ENCODE assay signal across 8 mouse cellular contexts in the genomic region with DNA sequence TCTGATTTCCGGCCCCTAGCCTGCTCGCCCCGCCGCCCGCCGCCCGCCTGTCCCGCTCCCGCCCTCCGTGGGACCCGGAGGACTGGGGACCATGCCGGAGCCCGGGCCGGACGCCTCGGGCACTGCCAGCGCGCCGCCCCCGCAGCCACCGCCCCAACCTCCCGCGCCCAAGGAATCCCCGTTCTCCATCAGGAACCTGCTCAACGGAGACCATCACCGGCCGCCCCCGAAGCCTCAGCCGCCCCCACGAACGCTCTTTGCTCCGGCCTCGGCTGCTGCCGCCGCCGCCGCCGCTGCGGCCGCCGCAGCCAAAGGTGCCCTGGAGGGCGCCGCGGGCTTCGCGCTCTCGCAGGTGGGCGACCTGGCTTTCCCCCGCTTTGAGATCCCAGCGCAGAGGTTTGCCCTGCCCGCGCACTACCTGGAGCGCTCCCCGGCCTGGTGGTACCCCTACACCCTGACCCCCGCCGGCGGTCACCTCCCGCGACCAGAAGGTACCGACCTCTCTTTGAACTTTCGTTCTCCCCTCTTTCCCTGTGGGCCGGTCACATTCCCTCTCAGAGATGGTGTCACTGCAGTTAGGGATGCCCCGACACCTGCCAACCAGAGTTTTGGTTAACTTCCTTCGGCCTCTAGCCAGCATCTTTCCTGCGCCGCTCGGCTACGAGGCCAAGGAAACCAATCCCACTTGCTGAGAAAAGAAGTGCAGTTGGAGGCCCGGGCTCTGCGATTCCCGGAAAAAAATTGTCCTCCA. TPM values are rescaled to one million over a fixed set of nuclear protein-coding genes. Genes with fewer than 3 reads are reported as not detected.
DNase-seq lines count a peak whose midpoint lies in the region; ATAC-seq lines count a peak whose summit lies in the region.

No protein-coding gene starts in this region.

- peaks cover 34% of the 10 kb centered on the region for H3K4me1 ChIP-seq in hindbrain, embryonic 10.5 days (replicated peaks)
- H3K4me1 ChIP-seq in midbrain, embryonic 11.5 days (ENCODE audit: control insufficient read depth, insufficient read depth, low read length), result peaks cover 26% of the 10 kb centered on the region

- under 1% methylated on average over 68 of the region's 71 CpGs for WGBS in hindbrain, embryonic 10.5 days
- WGBS in midbrain, embryonic 11.5 days, result under 1% methylated on average over 69 of the region's 71 CpGs

- H3K4me3 ChIP-seq in hindbrain, embryonic 10.5 days, result peak overlapping the region; percentile 59
- peak overlapping the region; percentile 42 for H3K4me3 ChIP-seq in midbrain, embryonic 11.5 days (ENCODE audit: low read depth, low read length)

- peak overlapping the region; percentile 79 for H3K4me2 ChIP-seq in midbrain, embryonic 11.5 days

- peak overlapping the region; percentile 27; the same call in 1 of the 2 replicates for H3K9ac ChIP-seq in midbrain, embryonic 11.5 days (ENCODE audit: low read length)

- no peaks in the 10 kb centered on the region for H3K36me3 ChIP-seq in hindbrain, embryonic 10.5 days
- no peaks in the 10 kb centered on the region for H3K36me3 ChIP-seq in midbrain, embryonic 11.5 days (ENCODE audit: control insufficient read depth, insufficient read depth, low read length)

- ATAC-seq in midbrain, embryonic 11.5 days (ENCODE audit: low FRiP score), result peak; percentile 64

- peak; percentile 15 to 45 for DNase-seq in cerebellum, postnatal 10 days
- DNase-seq in cerebellum, postnatal 36 days, result no peak
- DNase-seq in R1 (ENCODE audit: low read depth, low spot score) (peak; percentile 51), MN1 (ENCODE audit: low spot score) (no peak)
- peak; percentile 58 for DNase-seq in hindbrain, embryonic 10.5 days (ENCODE audit: low spot score)
- DNase-seq in midbrain, embryonic 11.5 days (ENCODE audit: low spot score, missing footprints), result peak; percentile 96
- no peak for DNase-seq in gastrocnemius, postnatal 10 days
- DNase-seq in gastrocnemius, postnatal 4 days (ENCODE audit: low spot score in 2 of 2), result no peak

- peak overlapping the region; percentile 75 for H3K27ac ChIP-seq in hindbrain, embryonic 10.5 days
- no peak overlapping the region for H3K27ac ChIP-seq in midbrain, embryonic 11.5 days (ENCODE audit: low read depth, low read length)

- peaks cover 100% of the 10 kb centered on the region for H3K27me3 ChIP-seq in hindbrain, embryonic 10.5 days (ENCODE audit: insufficient read depth, poor library complexity, severe bottlenecking)
- H3K27me3 ChIP-seq in midbrain, embryonic 11.5 days (ENCODE audit: control insufficient read depth, insufficient read depth, low read length), result peaks cover 88% of the 10 kb centered on the region

- no peaks in the 10 kb centered on the region for H3K9me3 ChIP-seq in hindbrain, embryonic 10.5 days
- H3K9me3 ChIP-seq in midbrain, embryonic 11.5 days (ENCODE audit: control insufficient read depth, low read length), result no peaks in the 10 kb centered on the region

RNA-seq across cellular contexts. Expression of gene Hmx3, which starts 0.4 kb away (rescaled TPM):
- 0.61 and 0.93 TPM in 2 replicates for polyA plus RNA-seq in hindbrain, embryonic 10.5 days (2016; fragmentation: Nextera tagmentation; extraction: Ambion mirVana)
- polyA plus RNA-seq in midbrain, embryonic 11.5 days (2014; fragmentation: Nextera tagmentation; extraction: Ambion mirVana), result 0.18 TPM in 1 of 2 replicates, not detected in the other
- not detected for total RNA-seq in gastrocnemius, postnatal 10 days (2021)
- not detected for total RNA-seq in gastrocnemius, postnatal 4 days (2021)

RNA-seq across cellular contexts. Expression of gene Hmx2, which starts 5.5 kb away (rescaled TPM):
- 0.91 and 1.2 TPM in 2 replicates for polyA plus RNA-seq in hindbrain, embryonic 10.5 days (2016; fragmentation: Nextera tagmentation; extraction: Ambion mirVana)
- polyA plus RNA-seq in midbrain, embryonic 11.5 days (2014; fragmentation: Nextera tagmentation; extraction: Ambion mirVana), result 0.10 and 0.19 TPM in 2 replicates
- total RNA-seq in gastrocnemius, postnatal 10 days (2021), result not detected
- not detected for total RNA-seq in gastrocnemius, postnatal 4 days (2021)

RNA-seq across cellular contexts. Expression of gene Bub3, which starts 17.0 kb away (rescaled TPM):
- polyA plus RNA-seq in hindbrain, embryonic 10.5 days (2016; fragmentation: Nextera tagmentation; extraction: Ambion mirVana), result 306 and 322 TPM in 2 replicates
- polyA plus RNA-seq in midbrain, embryonic 11.5 days (2014; fragmentation: Nextera tagmentation; extraction: Ambion mirVana), result 275 and 279 TPM in 2 replicates
- total RNA-seq in gastrocnemius, postnatal 10 days (2021), result 10 to 100 TPM; 37.3 to 37.9 TPM
- 10 to 100 TPM; 46.6 to 54.8 TPM for total RNA-seq in gastrocnemius, postnatal 4 days (2021)

Comparison
In these comparisons a context has a peak if more than half of its experiments do, and no peak if none do; other contexts are left out.
1. DNase-seq: peak in cerebellum, postnatal 10 days (2 of 2), R1 (single experiment), hindbrain, embryonic 10.5 days (single experiment) and midbrain, embryonic 11.5 days (single experiment); none in cerebellum, postnatal 36 days (0 of 2), MN1 (single experiment), gastrocnemius, postnatal 10 days (single experiment) and gastrocnemius, postnatal 4 days (0 of 2).